Mouse (Mus musculus) myocyte (in vitro differentiated cells): ENCODE measurements around the gene P4ha3.
"Not testable (repeated sequence)": the region's sequence is repeated elsewhere in the genome, so short reads cannot be mapped to it uniquely, and the experiment has no call there.

ENCODE experiments used
- MAX ChIP-seq: IDR thresholded peaks from one replicate; pipeline ENCODE4 v1.6.1; 2011; ENCODE audit warnings: low read depth, mild to moderate bottlenecking, control low read depth
- MYOD1 ChIP-seq, 3 experiments: IDR thresholded peaks; one replicate each; pipeline ENCODE4 v1.6.1; 2011; ENCODE audit warnings: control low read depth in 2 of 3, low read depth in 2 of 3, mild to moderate bottlenecking in 2 of 3, moderate library complexity in 1 of 3; ENCODE audit not compliant: insufficient read length in 2 of 3, control insufficient read depth in 1 of 3
- POLR2A ChIP-seq: IDR thresholded peaks from one replicate; pipeline ENCODE4 v1.6.1; 2011; ENCODE audit warnings: low read depth, mild to moderate bottlenecking, control low read depth, moderate library complexity; ENCODE audit not compliant: insufficient read length
- USF1 ChIP-seq: IDR thresholded peaks from one replicate; pipeline ENCODE4 v1.6.1; 2011; ENCODE audit warnings: low read depth, mild to moderate bottlenecking, control low read depth, moderate library complexity

DNA sequence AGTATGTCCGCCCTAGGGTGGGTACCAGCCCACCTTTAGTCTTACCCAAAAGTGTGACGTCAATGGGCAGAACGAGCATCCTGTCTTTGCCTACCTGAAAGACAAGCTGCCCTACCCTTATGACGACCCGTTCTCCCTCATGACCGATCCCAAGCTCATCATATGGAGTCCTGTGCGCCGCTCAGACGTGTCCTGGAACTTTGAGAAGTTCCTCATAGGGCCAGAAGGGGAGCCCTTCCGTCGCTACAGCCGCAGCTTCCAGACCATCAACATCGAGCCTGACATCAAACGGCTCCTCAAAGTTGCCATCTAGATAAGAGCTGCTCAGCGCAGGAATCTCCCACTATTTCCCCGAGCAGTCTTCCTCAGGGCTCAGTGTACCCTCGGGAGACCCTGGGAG, 20.4 kb upstream of the P4ha3 start:
- TF ChIP-seq POLR2A; MYOD1 (IDR thresholded peaks at IDR 0.05; ENCODE audit: control insufficient read depth in 1 of 3, insufficient read length in 2 of 3, low read depth in 2 of 3); MAX; USF1: not testable (repeated sequence)
